Mouse (Mus musculus): ENCODE data around the gene Bcam. TPM values are rescaled to one million over a fixed set of nuclear protein-coding genes. Genes with fewer than 3 reads are reported as not detected.
A peak's percentile ranks its signal among the peaks of the same experiment; 100 is the strongest.
"Not testable (repeated sequence)": the region's sequence is repeated elsewhere in the genome, so short reads cannot be mapped to it uniquely, and the experiment has no call there.

Gene Bcam
- polyA plus RNA-seq, 1 experiment from 2014 or later = 53.8 TPM

DNA sequence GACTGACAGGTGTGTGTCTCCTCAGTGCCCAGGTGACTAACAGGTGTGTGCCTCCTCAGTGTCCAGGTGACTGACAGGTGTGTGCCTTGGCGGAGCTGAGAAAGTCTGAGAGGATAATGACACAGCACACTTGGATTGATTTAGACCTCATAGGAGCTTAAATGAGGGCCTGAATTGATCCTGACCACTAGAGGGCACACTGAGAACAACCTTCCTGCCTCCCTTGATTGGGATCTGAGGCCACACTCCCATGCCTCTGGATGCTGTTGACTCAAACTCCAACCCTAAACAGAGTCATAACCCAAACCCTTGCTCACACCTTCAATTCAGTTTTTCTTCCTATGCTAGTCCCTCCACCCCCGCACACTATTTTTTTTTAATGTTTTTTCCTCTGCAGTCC, 29.9 kb upstream of the Bcam start:
- Histone ChIP-seq H3K27ac (no peak overlapping the region), H3K27me3 (ENCODE audit: low read depth, poor library complexity, severe bottlenecking) (peaks cover 19% of the 10 kb centered on the region), H3K4me3 (no peak overlapping the region), H3K4me1 (0 out of 2 replicates have a peak, but pooled peaks cover 5% of the 10 kb centered on the region), H3K9me3 (replicated peaks) (no peaks in the 10 kb centered on the region), H3K36me3 (no peaks in the 10 kb centered on the region)
- DNase-seq (ENCODE audit: low spot score) = peak; percentile 49
- WGBS = 22% methylated on average over 2 of the region's 2 CpGs

DNA sequence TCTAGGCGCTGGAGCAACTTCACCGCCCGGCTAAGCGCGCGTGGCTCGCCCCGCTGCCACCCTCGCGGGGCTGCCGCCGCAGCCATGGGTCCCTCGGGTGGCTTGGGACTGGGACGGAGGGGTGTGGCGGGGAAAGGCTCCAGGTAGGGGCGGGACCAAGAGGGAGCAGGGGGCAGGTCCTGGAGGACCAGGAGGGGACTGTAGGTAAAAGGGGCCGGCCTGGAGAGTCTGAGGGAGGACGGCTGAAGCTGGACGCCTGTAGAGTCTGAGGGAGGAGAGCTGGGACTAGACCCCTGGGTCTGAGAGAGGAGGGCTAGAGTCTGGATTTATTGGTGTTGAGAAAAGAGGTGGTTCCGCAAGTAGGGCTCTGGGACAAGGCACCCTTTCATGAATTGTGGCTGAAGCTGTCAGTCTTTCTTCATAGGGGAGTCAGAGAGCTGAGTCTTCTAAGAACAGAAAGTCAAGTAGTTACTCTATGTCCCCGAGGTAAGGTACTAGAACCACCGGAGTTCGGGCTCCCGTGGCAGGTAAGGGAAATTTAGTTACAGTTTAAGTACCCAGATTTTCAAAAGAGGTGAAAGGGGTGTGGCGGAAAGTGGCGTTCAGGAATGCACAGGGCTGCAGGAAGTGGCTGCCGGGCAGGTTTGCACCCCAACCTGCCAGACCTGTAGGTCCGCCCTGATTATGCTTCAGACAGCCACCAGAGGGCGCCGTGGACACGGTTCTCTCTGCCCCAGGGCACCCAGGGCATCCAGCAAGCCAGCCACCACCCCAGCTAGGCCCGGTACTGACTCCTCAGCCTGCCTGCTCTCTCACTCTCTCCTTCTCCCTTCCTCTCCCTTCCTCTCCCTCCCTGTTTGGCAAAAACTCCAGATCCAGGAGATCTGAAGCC, 26.1 kb upstream of the Bcam start, which contains the start of gene Cblc:
Gene Cblc (minus strand): TSS at position 113 of the 892 bp plus-strand sequence.
- Histone ChIP-seq H3K27ac (no peak within 1 kb of the TSS), H3K4me3 (peak within 1 kb of the TSS; percentile 21), H3K36me3 (no peaks in the 10 kb centered on the region), H3K27me3 (ENCODE audit: low read depth, poor library complexity, severe bottlenecking) (peaks cover 34% of the 10 kb centered on the region), H3K9me3 (replicated peaks) (no peaks in the 10 kb centered on the region), H3K4me1 (0 out of 2 replicates have a peak, but pooled peaks cover 5% of the 10 kb centered on the region)
- peak; percentile 88 for DNase-seq (ENCODE audit: low spot score)
- WGBS = 3% methylated on average over 32 of the region's 32 CpGs

DNA sequence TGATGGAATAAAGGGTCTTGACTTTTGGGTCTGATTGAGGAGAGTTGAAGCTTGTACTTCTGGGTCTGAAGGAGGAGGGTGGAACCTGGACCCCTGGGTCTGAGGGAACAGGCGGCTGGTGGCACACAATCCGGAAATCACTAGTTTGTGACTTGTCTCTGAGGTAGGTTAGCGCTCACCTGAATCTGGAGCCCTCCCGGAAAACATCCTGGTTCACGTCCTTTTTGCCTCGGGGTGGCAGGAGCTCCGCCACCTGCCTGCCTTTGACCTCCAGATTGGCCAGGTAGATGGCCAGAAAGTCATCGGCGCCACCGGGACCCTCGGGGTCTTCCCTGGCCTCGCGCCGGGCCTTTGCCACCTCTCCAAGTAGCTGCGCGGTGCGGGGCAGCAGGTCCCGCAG, 25.4 kb upstream of the Bcam start:
- DNase-seq (ENCODE audit: low spot score) = no peak
- Histone ChIP-seq H3K4me3 (peak overlapping the region; percentile 21), H3K27me3 (ENCODE audit: low read depth, poor library complexity, severe bottlenecking) (peaks cover 34% of the 10 kb centered on the region), H3K9me3 (replicated peaks) (no peaks in the 10 kb centered on the region), H3K4me1 (0 out of 2 replicates have a peak, but pooled peaks cover 5% of the 10 kb centered on the region), H3K27ac (no peak overlapping the region), H3K36me3 (no peaks in the 10 kb centered on the region)
- WGBS = 10% methylated on average over 18 of the region's 18 CpGs

GRCm38 (mm10) chr7:19795236-19795635, 24.4 kb upstream of the Bcam start:
- Histone ChIP-seq H3K27me3 (ENCODE audit: low read depth, poor library complexity, severe bottlenecking) (peaks cover 42% of the 10 kb centered on the region), H3K4me3 (no peak overlapping the region), H3K4me1 (0 out of 2 replicates have a peak, but pooled peaks cover 5% of the 10 kb centered on the region), H3K9me3 (replicated peaks) (no peaks in the 10 kb centered on the region), H3K36me3 (no peaks in the 10 kb centered on the region), H3K27ac (no peak overlapping the region)
- WGBS = 61% methylated on average over 2 of the region's 2 CpGs
- DNase-seq (ENCODE audit: low spot score) = no peak

DNA sequence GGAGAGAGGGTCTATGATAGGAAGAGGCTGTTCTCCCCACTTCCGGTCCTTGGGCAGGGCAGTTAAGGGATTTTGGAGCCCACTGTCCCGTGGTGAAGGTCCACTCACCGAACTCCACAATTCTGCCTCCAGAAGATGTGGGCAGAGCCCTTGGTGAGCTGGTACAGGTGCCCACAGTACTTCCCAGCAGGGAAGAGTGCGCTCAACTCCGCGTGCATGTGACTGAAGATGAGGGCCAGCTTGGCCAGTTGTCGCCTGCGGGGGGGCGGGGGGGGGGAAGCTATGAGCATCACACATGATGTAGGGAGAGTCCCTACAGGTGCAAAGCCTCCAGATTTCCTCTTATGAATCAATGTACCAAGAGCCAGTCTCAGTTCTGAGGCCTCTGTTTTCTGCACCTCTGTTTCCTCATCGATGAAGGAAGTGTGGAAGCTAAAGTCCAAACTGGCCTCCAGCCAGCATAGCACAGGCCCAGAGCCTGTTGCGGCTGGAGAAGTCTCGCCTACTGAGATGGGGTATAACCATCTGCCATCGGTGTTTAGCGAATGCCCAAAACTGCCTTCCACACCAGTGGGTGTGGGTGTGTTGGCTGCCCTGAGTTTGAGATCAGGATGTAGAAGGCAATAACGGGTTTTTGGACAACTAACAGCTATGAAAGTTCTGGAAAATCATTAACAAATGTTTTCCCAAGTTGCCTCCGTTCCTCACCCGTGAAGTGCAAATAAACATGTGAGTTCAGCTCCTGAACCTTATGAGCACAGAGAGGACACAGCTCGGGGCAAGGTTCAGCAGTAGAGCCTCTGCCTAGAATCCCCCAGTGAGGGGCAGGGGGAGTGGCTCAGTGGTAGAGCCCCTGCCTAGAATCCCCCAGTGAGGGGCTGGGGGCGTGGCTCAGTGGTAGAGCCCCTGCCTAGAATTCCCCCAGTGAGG, 22.1 kb upstream of the Bcam start:
- 90% methylated on average over 19 of the region's 19 CpGs for WGBS
- no peaks in the 10 kb centered on the region for H3K9me3 ChIP-seq (replicated peaks)
- DNase-seq (ENCODE audit: low spot score) = no peak
- no peak overlapping the region for H3K27ac ChIP-seq
- no peaks in the 10 kb centered on the region for H3K36me3 ChIP-seq
- H3K4me3 ChIP-seq = no peak overlapping the region
- peaks cover 9% of the 10 kb centered on the region for H3K4me1 ChIP-seq
- peaks cover 43% of the 10 kb centered on the region for H3K27me3 ChIP-seq (ENCODE audit: low read depth, poor library complexity, severe bottlenecking)

DNA sequence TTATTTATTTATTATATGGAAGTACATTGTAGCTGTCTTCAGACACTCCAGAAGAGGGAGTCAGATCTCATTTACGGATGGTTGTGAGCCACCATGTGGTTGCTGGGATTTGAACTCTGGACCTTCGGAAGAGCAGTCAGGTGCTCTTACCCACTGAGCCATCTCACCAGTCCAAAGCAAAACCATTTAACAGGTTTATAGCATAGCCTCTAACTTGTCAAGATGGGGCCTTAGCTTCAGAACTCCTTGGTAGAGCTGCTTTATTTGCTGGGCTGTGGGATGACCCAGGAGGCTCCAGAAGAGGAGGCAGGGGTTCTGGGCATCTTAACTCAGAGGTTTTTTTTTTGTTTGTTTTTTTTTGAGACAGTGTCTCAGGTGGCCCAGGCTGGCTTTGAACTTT, 20.7 kb upstream of the Bcam start:
- not testable (repeated sequence) for H3K36me3 ChIP-seq; DNase-seq (ENCODE audit: low spot score); H3K4me1 ChIP-seq; H3K9me3 ChIP-seq (replicated peaks); H3K27ac ChIP-seq; H3K4me3 ChIP-seq
- H3K27me3 ChIP-seq (ENCODE audit: low read depth, poor library complexity, severe bottlenecking) = peaks cover 31% of the 10 kb centered on the region
- 95% methylated on average over 2 of the region's 2 CpGs for WGBS

DNA sequence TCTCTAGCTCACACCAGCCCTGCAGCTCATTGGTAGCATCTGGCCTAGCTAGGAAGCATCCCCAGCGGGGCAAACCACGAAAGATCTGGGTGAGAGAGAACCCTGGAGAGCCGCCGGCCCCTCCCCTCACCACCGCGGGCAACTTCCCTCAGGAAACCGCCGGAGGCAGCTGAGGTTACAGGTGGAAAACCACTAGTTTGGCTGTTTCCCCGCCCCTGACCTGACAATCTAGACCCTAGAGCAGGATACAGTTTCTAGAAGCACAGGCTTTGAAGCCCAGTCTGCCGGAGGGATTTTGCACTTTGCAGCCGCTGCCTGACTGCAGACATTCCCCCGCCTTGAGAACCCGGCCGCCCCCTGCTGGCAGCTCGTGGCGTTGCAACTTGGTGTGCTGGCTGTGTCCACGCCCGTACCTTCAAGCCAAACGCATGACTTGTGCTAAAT, 19.1 kb upstream of the Bcam start:
- WGBS = 1% methylated on average over 19 of the region's 19 CpGs
- H3K4me3 ChIP-seq = peak overlapping the region; percentile 45
- no peaks in the 10 kb centered on the region for H3K36me3 ChIP-seq
- peaks cover 9% of the 10 kb centered on the region for H3K4me1 ChIP-seq
- H3K27me3 ChIP-seq (ENCODE audit: low read depth, poor library complexity, severe bottlenecking) = peaks cover 16% of the 10 kb centered on the region
- DNase-seq (ENCODE audit: low spot score) = peak; percentile 97
- no peaks in the 10 kb centered on the region for H3K9me3 ChIP-seq (replicated peaks)
- peak overlapping the region; percentile 26; the same call in 1 of the 2 replicates for H3K27ac ChIP-seq

DNA sequence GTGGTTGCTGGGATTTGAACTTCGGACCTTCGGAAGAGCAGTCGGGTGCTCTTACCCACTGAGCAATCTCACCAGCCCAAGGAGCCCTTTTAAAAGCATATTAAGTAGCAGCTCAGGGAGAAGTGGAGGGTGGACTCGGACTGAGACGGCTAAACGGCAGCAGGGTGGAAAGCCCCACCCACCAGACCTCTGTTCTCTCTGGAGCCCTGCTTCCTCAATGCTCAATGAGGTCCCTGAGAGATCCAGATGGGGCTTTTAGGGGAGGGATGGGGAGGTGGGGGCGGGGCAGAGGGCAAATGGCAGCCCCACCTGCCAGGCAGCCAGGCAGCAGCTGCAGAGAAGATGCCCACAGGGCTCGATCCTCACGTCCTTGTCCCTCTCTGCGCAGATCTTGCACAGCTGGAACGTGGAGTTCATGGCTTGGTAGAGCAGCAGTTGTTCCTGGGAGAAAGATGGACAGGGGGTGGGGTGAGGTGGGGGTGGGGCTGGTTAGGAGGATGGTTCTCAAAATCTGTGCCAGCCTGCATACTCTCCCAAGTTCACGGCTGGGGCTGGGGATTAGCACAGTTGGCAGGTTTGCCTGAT, 15.2 kb upstream of the Bcam start:
- H3K27ac ChIP-seq = no peak overlapping the region
- H3K4me1 ChIP-seq = peaks cover 9% of the 10 kb centered on the region
- 41% methylated on average over 12 of the region's 12 CpGs for WGBS
- no peaks in the 10 kb centered on the region for H3K36me3 ChIP-seq
- no peak for DNase-seq (ENCODE audit: low spot score)
- H3K27me3 ChIP-seq (ENCODE audit: low read depth, poor library complexity, severe bottlenecking) = peaks cover 7% of the 10 kb centered on the region
- H3K9me3 ChIP-seq (replicated peaks) = peaks cover 2% of the 10 kb centered on the region; the same call in 1 of the 2 replicates
- no peak overlapping the region for H3K4me3 ChIP-seq

- H3K4me3 ChIP-seq = no peak overlapping the region
- 28% methylated on average over 11 of the region's 11 CpGs for WGBS
- DNase-seq (ENCODE audit: low spot score) = no peak
Measured at GRCm38 (mm10) chr7:19784764-19785535, 14.1 kb upstream of the Bcam start.

GRCm38 (mm10) chr7:19783630-19784029, 12.8 kb upstream of the Bcam start:
- Histone ChIP-seq H3K9me3 (replicated peaks) (peaks cover 2% of the 10 kb centered on the region; the same call in 1 of the 2 replicates), H3K4me1 (peaks cover 5% of the 10 kb centered on the region), H3K27me3 (ENCODE audit: low read depth, poor library complexity, severe bottlenecking) (no peaks in the 10 kb centered on the region), H3K36me3 (no peaks in the 10 kb centered on the region), H3K4me3 (no peak overlapping the region), H3K27ac (no peak overlapping the region)
- WGBS = 79% methylated on average over 8 of the region's 8 CpGs
- DNase-seq (ENCODE audit: low spot score) = no peak

More at GRCm38 (mm10) chr7:19784764-19785535, 14.1 kb upstream of the Bcam start:
- Histone ChIP-seq H3K4me1 (peaks cover 8% of the 10 kb centered on the region), H3K36me3 (no peaks in the 10 kb centered on the region), H3K27me3 (ENCODE audit: low read depth, poor library complexity, severe bottlenecking) (no peaks in the 10 kb centered on the region; the same call in 1 of the 2 replicates), H3K9me3 (replicated peaks) (peaks cover 2% of the 10 kb centered on the region; the same call in 1 of the 2 replicates), H3K27ac (no peak overlapping the region)

DNA sequence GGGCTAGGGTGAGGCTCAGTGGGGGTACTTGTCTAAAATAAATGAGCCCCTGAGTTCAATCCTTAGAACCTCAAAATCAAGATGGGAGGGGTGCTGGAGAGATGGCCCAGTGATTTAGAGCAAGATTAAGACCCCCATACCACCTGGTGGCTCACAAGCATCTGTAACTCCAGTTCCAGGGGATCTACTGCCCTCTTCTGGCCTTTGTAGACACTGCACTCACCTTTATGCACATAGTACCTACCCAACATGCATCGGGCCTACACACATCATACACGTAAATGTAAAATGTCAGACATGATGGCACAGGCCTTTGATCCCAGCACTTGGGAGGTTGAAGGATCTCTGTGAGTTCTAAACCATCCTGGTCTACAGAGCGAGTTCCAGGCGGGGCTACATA, 11.8 kb upstream of the Bcam start:
- DNase-seq (ENCODE audit: low spot score) = no peak
- H3K4me1 ChIP-seq = peaks cover 5% of the 10 kb centered on the region

GRCm38 (mm10) chr7:19781741-19782140, 10.9 kb upstream of the Bcam start:
- WGBS = 93% methylated on average over 7 of the region's 7 CpGs
- no peak overlapping the region for H3K27ac ChIP-seq
- DNase-seq (ENCODE audit: low spot score) = no peak
- H3K4me3 ChIP-seq = no peak overlapping the region
- H3K36me3 ChIP-seq = no peaks in the 10 kb centered on the region
- H3K4me1 ChIP-seq = peaks cover 5% of the 10 kb centered on the region
- no peaks in the 10 kb centered on the region for H3K27me3 ChIP-seq (ENCODE audit: low read depth, poor library complexity, severe bottlenecking)
- peaks cover 2% of the 10 kb centered on the region; the same call in 1 of the 2 replicates for H3K9me3 ChIP-seq (replicated peaks)

More for the DNA sequence above, 11.8 kb upstream of the Bcam start:
- 89% methylated on average over 4 of the region's 4 CpGs for WGBS
- H3K4me3 ChIP-seq = no peak overlapping the region
- H3K27ac ChIP-seq = no peak overlapping the region
- no peaks in the 10 kb centered on the region for H3K36me3 ChIP-seq
- peaks cover 2% of the 10 kb centered on the region; the same call in 1 of the 2 replicates for H3K9me3 ChIP-seq (replicated peaks)
- no peaks in the 10 kb centered on the region for H3K27me3 ChIP-seq (ENCODE audit: low read depth, poor library complexity, severe bottlenecking)
